ENCODE assay signal across 7 mouse cellular contexts in genomic region chr10:80684214-80684613, GRCm38 (mm10). TPM values are rescaled to one million over a fixed set of nuclear protein-coding genes. Genes with fewer than 3 reads are reported as not detected.
DNase-seq lines count a peak whose midpoint lies in the region; ATAC-seq and TF ChIP-seq lines count a peak whose summit lies in the region.

No protein-coding gene starts in this region.

- TF ChIP-seq CTCF in cortical plate, adult 2 months (IDR thresholded peaks at IDR 0.05; ENCODE audit: extremely low read depth, insufficient read depth, low read length), result peak; percentile 74
- TF ChIP-seq CTCF in kidney, adult 2 months (conservative IDR thresholded peaks at IDR 0.05; ENCODE audit: insufficient read depth, insufficient read length, low read depth, low read length), result peak; percentile 97
- TF ChIP-seq CTCF in stomach, postnatal 0 days (IDR thresholded peaks at IDR 0.05; ENCODE audit: low read depth), result peak; percentile 93

- WGBS in neural tube, embryonic 11.5 days, result 57% methylated on average over 6 of the region's 6 CpGs
- WGBS in kidney, adult 2 months, result 43% methylated on average over 6 of the region's 6 CpGs
- 55% methylated on average over 6 of the region's 6 CpGs for WGBS in stomach, postnatal 0 days

- no peak for ATAC-seq in neural tube, embryonic 11.5 days (ENCODE audit: insufficient read depth, low FRiP score, low TSS enrichment)
- ATAC-seq in stomach, postnatal 0 days (ENCODE audit: low FRiP score, low TSS enrichment), result peak; percentile 43; the same call in 1 of the 2 replicates

- H3K4me1 ChIP-seq in neural tube, embryonic 11.5 days (ENCODE audit: control insufficient read depth, insufficient read depth, low read length), result no peaks in the 10 kb centered on the region
- H3K4me1 ChIP-seq in cortical plate, adult 2 months (ENCODE audit: control insufficient read depth, insufficient read depth, low read length), result no peaks in the 10 kb centered on the region
- H3K4me1 ChIP-seq in kidney, adult 2 months (ENCODE audit: control insufficient read depth, insufficient read depth, low read length), result peaks cover 12% of the 10 kb centered on the region
- peaks cover 2% of the 10 kb centered on the region for H3K4me1 ChIP-seq in stomach, postnatal 0 days (replicated peaks; ENCODE audit: control insufficient read depth, insufficient read depth)

- H3K4me2 ChIP-seq in neural tube, embryonic 11.5 days (ENCODE audit: low read depth), result no peak overlapping the region
- H3K4me2 ChIP-seq in stomach, postnatal 0 days (replicated peaks; ENCODE audit: low read depth), result no peak overlapping the region

- no peaks in the 10 kb centered on the region for H3K27me3 ChIP-seq in neural tube, embryonic 11.5 days (ENCODE audit: control insufficient read depth, insufficient read depth, low read length)
- no peaks in the 10 kb centered on the region for H3K27me3 ChIP-seq in kidney, adult 2 months (replicated peaks; ENCODE audit: control insufficient read depth, insufficient read depth, low read length)
- no peaks in the 10 kb centered on the region for H3K27me3 ChIP-seq in stomach, postnatal 0 days (ENCODE audit: control insufficient read depth, insufficient read depth, low read length)

- DNase-seq in neural tube, embryonic 11.5 days (ENCODE audit: low spot score), result peak; percentile 29
- DNase-seq in neural tube, embryonic 10.5 days (ENCODE audit: extremely low spot score, low spot score), result no peak
- DNase-seq in ZHBTc4 (ENCODE audit: low read depth, low spot score), result peak; percentile 74
- DNase-seq in kidney, adult 2 months, result peak; percentile 85
- peak; percentile 91 for DNase-seq in lung, postnatal 36 days
- DNase-seq in stomach, postnatal 0 days (ENCODE audit: low spot score), result peak; percentile 80

- no peak overlapping the region for H3K27ac ChIP-seq in neural tube, embryonic 11.5 days (ENCODE audit: low read depth, low read length)
- no peak overlapping the region for H3K27ac ChIP-seq in cortical plate, adult 2 months (ENCODE audit: insufficient read depth, low read length)
- no peak overlapping the region for H3K27ac ChIP-seq in kidney, adult 2 months (ENCODE audit: insufficient read depth, low read depth, low read length)
- H3K27ac ChIP-seq in stomach, postnatal 0 days (replicated peaks), result no peak overlapping the region

- no peak overlapping the region for H3K4me3 ChIP-seq in neural tube, embryonic 11.5 days (ENCODE audit: low read depth, low read length)
- H3K4me3 ChIP-seq in cortical plate, adult 2 months (ENCODE audit: insufficient read depth, low read length), result no peak overlapping the region
- no peak overlapping the region for H3K4me3 ChIP-seq in kidney, adult 2 months (ENCODE audit: insufficient read depth, low read depth, low read length)
- no peak overlapping the region for H3K4me3 ChIP-seq in stomach, postnatal 0 days (ENCODE audit: low read depth, low read length)

- peaks cover 9% of the 10 kb centered on the region for H3K36me3 ChIP-seq in neural tube, embryonic 11.5 days (ENCODE audit: control insufficient read depth, insufficient read depth, low read length)
- no peaks in the 10 kb centered on the region for H3K36me3 ChIP-seq in kidney, adult 2 months (ENCODE audit: control insufficient read depth, insufficient read depth, low read length)
- H3K36me3 ChIP-seq in stomach, postnatal 0 days (ENCODE audit: control insufficient read depth, insufficient read depth, low read length), result peaks cover 16% of the 10 kb centered on the region

- no peak for TF ChIP-seq POLR2A in cortical plate, adult 2 months (IDR thresholded peaks at IDR 0.05; ENCODE audit: extremely low read depth, insufficient read depth, low read length)
- no peak for TF ChIP-seq POLR2A in kidney, adult 2 months (IDR thresholded peaks at IDR 0.05; ENCODE audit: low read depth, low read length)

- H3K9me3 ChIP-seq in neural tube, embryonic 11.5 days (ENCODE audit: control insufficient read depth, low read length), result no peaks in the 10 kb centered on the region
- no peaks in the 10 kb centered on the region for H3K9me3 ChIP-seq in stomach, postnatal 0 days (ENCODE audit: control insufficient read depth, low read length)

- no peak for TF ChIP-seq EP300 in stomach, postnatal 0 days (optimal IDR thresholded peaks at IDR 0.05)

- no peak overlapping the region for H3K9ac ChIP-seq in neural tube, embryonic 11.5 days (ENCODE audit: low read length)
- H3K9ac ChIP-seq in stomach, postnatal 0 days (ENCODE audit: low read length), result no peak overlapping the region

RNA-seq across cellular contexts. Expression of gene Mknk2, which starts 6.3 kb away (rescaled TPM):
- 79.5 and 85.5 TPM in 2 replicates for polyA plus RNA-seq in neural tube, embryonic 11.5 days (2014; fragmentation: Nextera tagmentation; extraction: Ambion mirVana)
- polyA plus RNA-seq in cortical plate, adult 2 months (2012; rRNA removed), result 47.1 and 54.0 TPM in 2 replicates
- 163 and 210 TPM in 2 replicates for polyA plus RNA-seq in kidney, adult 2 months (2012; rRNA removed)
- 55.2 and 61.7 TPM in 2 replicates for polyA plus RNA-seq in stomach, postnatal 0 days (2015; fragmentation: Nextera tagmentation; extraction: Ambion mirVana)

RNA-seq across cellular contexts. Expression of gene Mob3a, which starts 17.6 kb away (rescaled TPM):
- polyA plus RNA-seq in neural tube, embryonic 11.5 days (2014; fragmentation: Nextera tagmentation; extraction: Ambion mirVana), result 58.9 and 60.3 TPM in 2 replicates
- polyA plus RNA-seq in cortical plate, adult 2 months (2012; rRNA removed), result 7.9 and 9.4 TPM in 2 replicates
- polyA plus RNA-seq in kidney, adult 2 months (2012; rRNA removed), result 14.3 and 19.5 TPM in 2 replicates
- polyA plus RNA-seq in stomach, postnatal 0 days (2015; fragmentation: Nextera tagmentation; extraction: Ambion mirVana), result 22.9 and 23.9 TPM in 2 replicates

RNA-seq across cellular contexts. Expression of gene Izumo4, which starts 17.8 kb away (rescaled TPM):
- polyA plus RNA-seq in neural tube, embryonic 11.5 days (2014; fragmentation: Nextera tagmentation; extraction: Ambion mirVana), result 10.6 and 11.5 TPM in 2 replicates
- 111 and 118 TPM in 2 replicates for polyA plus RNA-seq in cortical plate, adult 2 months (2012; rRNA removed)
- polyA plus RNA-seq in kidney, adult 2 months (2012; rRNA removed), result 36.8 and 39.5 TPM in 2 replicates
- 14.8 and 18.0 TPM in 2 replicates for polyA plus RNA-seq in stomach, postnatal 0 days (2015; fragmentation: Nextera tagmentation; extraction: Ambion mirVana)

RNA-seq across cellular contexts. Expression of gene Btbd2, which starts 27.3 kb away (rescaled TPM):
- polyA plus RNA-seq in neural tube, embryonic 11.5 days (2014; fragmentation: Nextera tagmentation; extraction: Ambion mirVana), result 71.1 and 78.8 TPM in 2 replicates
- polyA plus RNA-seq in cortical plate, adult 2 months (2012; rRNA removed), result 98.8 and 102 TPM in 2 replicates
- polyA plus RNA-seq in kidney, adult 2 months (2012; rRNA removed), result 77.7 and 80.7 TPM in 2 replicates
- polyA plus RNA-seq in stomach, postnatal 0 days (2015; fragmentation: Nextera tagmentation; extraction: Ambion mirVana), result 28.3 and 30.0 TPM in 2 replicates

RNA-seq across cellular contexts. Expression of gene Ap3d1, which starts 57.9 kb away (rescaled TPM):
- 69.3 and 79.1 TPM in 2 replicates for polyA plus RNA-seq in neural tube, embryonic 11.5 days (2014; fragmentation: Nextera tagmentation; extraction: Ambion mirVana)
- polyA plus RNA-seq in cortical plate, adult 2 months (2012; rRNA removed), result 157 and 159 TPM in 2 replicates
- 87.7 and 105 TPM in 2 replicates for polyA plus RNA-seq in kidney, adult 2 months (2012; rRNA removed)
- polyA plus RNA-seq in stomach, postnatal 0 days (2015; fragmentation: Nextera tagmentation; extraction: Ambion mirVana), result 38.7 and 42.7 TPM in 2 replicates
